Mouse (Mus musculus) stomach, postnatal 0 days (tissue): ENCODE measurements around the gene Emc9.

Source experiments
- CTCF ChIP-seq: IDR thresholded peaks from 2 replicates; pipeline ENCODE4 v1.5.1; 2016; ENCODE audit warnings: antibody characterized with exemption, low read depth, mild to moderate bottlenecking, moderate library complexity
- EP300 ChIP-seq: optimal IDR thresholded peaks from 2 replicates; pipeline ENCODE3; 2016; ENCODE audit warnings: antibody characterized with exemption

DNA sequence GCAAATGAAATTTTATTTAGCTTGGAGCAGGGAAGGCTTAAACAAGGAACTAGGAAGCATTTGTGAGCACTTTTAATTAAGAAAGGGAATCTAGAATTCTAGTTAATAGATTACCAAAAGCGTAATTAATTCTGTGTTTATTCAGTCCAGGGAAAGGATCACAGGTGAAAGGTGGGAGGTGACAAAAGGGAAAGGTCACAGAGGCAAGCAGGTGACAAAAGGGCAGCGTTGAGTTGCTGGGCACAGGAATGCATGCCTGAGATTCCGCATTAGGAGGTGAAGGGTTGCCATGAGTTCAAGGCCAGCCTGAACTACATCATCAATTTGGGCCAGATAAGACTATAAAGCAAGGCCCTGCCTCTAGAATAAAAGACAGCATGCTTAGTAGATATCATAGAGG, 17.6 kb downstream of the Emc9 start:
- TF ChIP-seq CTCF (no peak), EP300 (no peak)
